Comparison of ENCODE assay signal across 35 mouse cellular contexts in the genomic region with DNA sequence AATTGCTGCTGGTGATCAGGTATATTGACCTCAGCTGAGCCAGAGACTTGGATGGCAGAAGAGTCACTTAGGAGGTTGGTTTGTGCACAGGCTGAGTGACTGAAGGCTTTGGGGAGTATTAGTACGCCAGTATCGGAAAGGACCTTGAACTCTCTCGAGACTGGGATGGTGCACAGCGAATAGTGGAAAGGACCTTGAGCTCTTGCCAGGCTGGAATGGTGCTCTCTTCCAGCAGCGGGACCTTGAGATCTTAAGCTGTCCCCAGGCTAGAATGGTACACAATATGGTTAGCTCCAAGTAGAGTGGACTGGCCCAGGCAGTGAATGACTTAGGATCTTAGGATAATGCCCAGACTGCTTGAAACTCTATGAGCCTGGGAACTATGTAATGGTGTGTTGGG. TPM values are rescaled to one million over a fixed set of nuclear protein-coding genes. Genes with fewer than 3 reads are reported as not detected.
A peak's percentile ranks its signal among the peaks of the same experiment; 100 is the strongest.
DNase-seq lines count a peak whose midpoint lies in the region; ATAC-seq and TF ChIP-seq lines count a peak whose summit lies in the region.
"Had no signal": no experiment of that assay in that cellular context is flagged by ENCODE, and none has a peak within 500 bp of the region (broad histone marks: within the 10 kb centered on the region; RNA-seq: fewer than 3 reads in every experiment).

No protein-coding gene starts in this region.

- no peak overlapping the region for H3K27ac ChIP-seq in embryonic facial prominence, embryonic 10.5 days (replicated peaks)
- H3K27ac ChIP-seq in hindbrain, postnatal 0 days: no peak overlapping the region
- H3K27ac ChIP-seq: forebrain, embryonic 10.5 days; forebrain, embryonic 13.5 days; heart, embryonic 15.5 days; hindbrain, embryonic 10.5 days; hindbrain, embryonic 13.5 days had no signal

- H3K4me2 ChIP-seq in hindbrain, postnatal 0 days (ENCODE audit: low read depth, low read length): no peak overlapping the region
- H3K4me2 ChIP-seq: forebrain, embryonic 13.5 days; heart, embryonic 12.5 days; heart, embryonic 15.5 days; hindbrain, embryonic 13.5 days had no signal

- ATAC-seq in hindbrain, postnatal 0 days: no peak
- ATAC-seq: activated CD4-positive, CD25-positive, alpha-beta regulatory T cell, adult 4 months; forebrain, embryonic 13.5 days; forebrain, embryonic 16.5 days; hindbrain, embryonic 16.5 days; inflammation-experienced regulatory T-cells, adult 6 months; intestine, embryonic 16.5 days had no signal

- peak; percentile 63 to 67 for DNase-seq in adrenal gland, adult (ENCODE audit: inconsistent age in 2 of 2, low spot score in 1 of 2)
- no peak for DNase-seq in adrenal gland, adult 18-20 months (ENCODE audit: low spot score in 2 of 2)
- DNase-seq in ovary, adult 18-20 months (ENCODE audit: low spot score): peak; percentile 40
- no peak for DNase-seq in ovary, postnatal 10 days (ENCODE audit: low spot score)
- DNase-seq in adrenal gland, adult 8-10 months: peak; percentile 36
- peak; percentile 19 for DNase-seq in adrenal gland, postnatal 25 days
- DNase-seq in embryonic facial prominence, embryonic 10.5 days (ENCODE audit: low spot score): no peak
- DNase-seq in hindbrain, postnatal 0 days (ENCODE audit: low spot score): no peak
- DNase-seq: cerebellum, adult 11-12 months; cerebellum, adult 8-10 months; cerebellum, postnatal 10 days; cerebellum, postnatal 36 days; embryo, embryonic 11 days; gastrocnemius, postnatal 10 days; gastrocnemius, postnatal 36 days; heart, postnatal 10 days; heart, postnatal 36 days had no signal

- no peak overlapping the region for H3K4me3 ChIP-seq in embryonic facial prominence, embryonic 10.5 days
- H3K4me3 ChIP-seq in hindbrain, postnatal 0 days (ENCODE audit: low read length): no peak overlapping the region
- H3K4me3 ChIP-seq: forebrain, embryonic 10.5 days; forebrain, embryonic 13.5 days; heart, embryonic 12.5 days; heart, embryonic 15.5 days; hindbrain, embryonic 10.5 days; hindbrain, embryonic 13.5 days had no signal

- no peak overlapping the region for H3K9ac ChIP-seq in hindbrain, postnatal 0 days (replicated peaks; ENCODE audit: low read length)
- H3K9ac ChIP-seq: forebrain, embryonic 13.5 days; heart, embryonic 12.5 days; heart, embryonic 15.5 days; hindbrain, embryonic 13.5 days had no signal

- no peaks in the 10 kb centered on the region for H3K27me3 ChIP-seq in embryonic facial prominence, embryonic 10.5 days (replicated peaks; ENCODE audit: low read depth, poor library complexity, severe bottlenecking)
- H3K27me3 ChIP-seq in hindbrain, postnatal 0 days (ENCODE audit: insufficient read depth, low read length): no peaks in the 10 kb centered on the region
- H3K27me3 ChIP-seq: forebrain, embryonic 13.5 days; heart, embryonic 12.5 days; heart, embryonic 15.5 days; hindbrain, embryonic 13.5 days had no signal

- H3K9me3 ChIP-seq in embryonic facial prominence, embryonic 10.5 days: no peaks in the 10 kb centered on the region
- H3K9me3 ChIP-seq in hindbrain, postnatal 0 days (ENCODE audit: low read length): no peaks in the 10 kb centered on the region
- H3K9me3 ChIP-seq: forebrain, embryonic 10.5 days; forebrain, embryonic 13.5 days; heart, embryonic 12.5 days; heart, embryonic 15.5 days; hindbrain, embryonic 10.5 days; hindbrain, embryonic 13.5 days had no signal

- no peaks in the 10 kb centered on the region for H3K36me3 ChIP-seq in embryonic facial prominence, embryonic 10.5 days (replicated peaks)
- H3K36me3 ChIP-seq in hindbrain, postnatal 0 days (ENCODE audit: insufficient read depth, low read length): no peaks in the 10 kb centered on the region
- H3K36me3 ChIP-seq: forebrain, embryonic 10.5 days; heart, embryonic 12.5 days; heart, embryonic 15.5 days; hindbrain, embryonic 10.5 days; hindbrain, embryonic 13.5 days had no signal

- TF ChIP-seq CTCF in hindbrain, postnatal 0 days (IDR thresholded peaks at IDR 0.05; ENCODE audit: low read depth): no peak

- 87% methylated on average over 5 of the region's 5 CpGs for WGBS in embryonic facial prominence, embryonic 10.5 days
- 92% methylated on average over 5 of the region's 5 CpGs for WGBS in hindbrain, postnatal 0 days

- no peaks in the 10 kb centered on the region for H3K4me1 ChIP-seq in embryonic facial prominence, embryonic 10.5 days
- H3K4me1 ChIP-seq in hindbrain, postnatal 0 days (ENCODE audit: insufficient read depth, low read length): no peaks in the 10 kb centered on the region
- H3K4me1 ChIP-seq: forebrain, embryonic 10.5 days; forebrain, embryonic 13.5 days; heart, embryonic 12.5 days; heart, embryonic 15.5 days; hindbrain, embryonic 10.5 days; hindbrain, embryonic 13.5 days had no signal

RNA-seq across cellular contexts. Expression of a gene that starts 3.2 kb away (rescaled TPM):
- not detected for total RNA-seq in adrenal gland, adult 18-20 months (2021)
- under 1 TPM in 2 of 4 experiments, not detected in 2; 0.46 to 0.52 TPM for total RNA-seq in adrenal gland, adult 8-10 months (2022)
- total RNA-seq in adrenal gland, postnatal 25 days (2021): not detected in 2 replicates
- polyA plus RNA-seq in embryonic facial prominence, embryonic 10.5 days (2016; fragmentation: Nextera tagmentation; extraction: Ambion mirVana): not detected in 2 replicates
- not detected in 2 replicates for total RNA-seq in hindbrain, postnatal 0 days (2014; rRNA removed)
- polyA plus RNA-seq in hindbrain, postnatal 0 days (2015; fragmentation: Nextera tagmentation; extraction: Ambion mirVana): not detected in 2 replicates
- total RNA-seq: ES-E14; gastrocnemius, adult 18-20 months; gastrocnemius, postnatal 10 days; gastrocnemius, postnatal 36 days; granulocyte monocyte progenitor cell, adult 5-6 weeks; heart, postnatal 10 days; heart, postnatal 36 days had no signal
- polyA plus RNA-seq: activated CD4-positive, CD25-positive, alpha-beta regulatory T cell, adult 4 months; brain, embryonic 14.5 days; cortical plate, adult 2 months; embryonic facial prominence, embryonic 11.5 days; embryonic facial prominence, embryonic 14.5 days; forebrain, embryonic 10.5 days; forebrain, embryonic 13.5 days; forebrain, embryonic 16.5 days; heart, embryonic 12.5 days; heart, embryonic 15.5 days; hindbrain, embryonic 10.5 days; hindbrain, embryonic 13.5 days; hindbrain, embryonic 16.5 days; inflammation-experienced regulatory T-cells, adult 6 months; intestine, embryonic 16.5 days had no signal

RNA-seq across cellular contexts. Expression of a gene that starts 21.1 kb away (rescaled TPM):
- not detected for total RNA-seq in adrenal gland, adult 18-20 months (2021)
- total RNA-seq in adrenal gland, adult 8-10 months (2022): not detected
- total RNA-seq in adrenal gland, postnatal 25 days (2021): not detected in 2 replicates
- not detected in 2 replicates for polyA plus RNA-seq in embryonic facial prominence, embryonic 10.5 days (2016; fragmentation: Nextera tagmentation; extraction: Ambion mirVana)
- not detected in 2 replicates for total RNA-seq in hindbrain, postnatal 0 days (2014; rRNA removed)
- not detected in 2 replicates for polyA plus RNA-seq in hindbrain, postnatal 0 days (2015; fragmentation: Nextera tagmentation; extraction: Ambion mirVana)
- total RNA-seq: ES-E14; gastrocnemius, adult 18-20 months; gastrocnemius, postnatal 10 days; gastrocnemius, postnatal 36 days; granulocyte monocyte progenitor cell, adult 5-6 weeks; heart, postnatal 10 days; heart, postnatal 36 days had no signal
- polyA plus RNA-seq: brain, embryonic 14.5 days; cortical plate, adult 2 months; embryonic facial prominence, embryonic 11.5 days; embryonic facial prominence, embryonic 14.5 days; forebrain, embryonic 10.5 days; forebrain, embryonic 13.5 days; forebrain, embryonic 16.5 days; heart, embryonic 12.5 days; heart, embryonic 15.5 days; hindbrain, embryonic 10.5 days; hindbrain, embryonic 13.5 days; hindbrain, embryonic 16.5 days; inflammation-experienced regulatory T-cells, adult 6 months; intestine, embryonic 16.5 days had no signal

RNA-seq across cellular contexts. Expression of a gene that starts 26.6 kb away (rescaled TPM):
- total RNA-seq in adrenal gland, adult 18-20 months (2021): not detected
- total RNA-seq in adrenal gland, adult 8-10 months (2022): not detected
- total RNA-seq in adrenal gland, postnatal 25 days (2021): not detected in 2 replicates
- polyA plus RNA-seq in embryonic facial prominence, embryonic 10.5 days (2016; fragmentation: Nextera tagmentation; extraction: Ambion mirVana): not detected in 2 replicates
- not detected in 2 replicates for total RNA-seq in hindbrain, postnatal 0 days (2014; rRNA removed)
- not detected in 2 replicates for polyA plus RNA-seq in hindbrain, postnatal 0 days (2015; fragmentation: Nextera tagmentation; extraction: Ambion mirVana)
- total RNA-seq: gastrocnemius, adult 18-20 months; gastrocnemius, postnatal 10 days; gastrocnemius, postnatal 36 days; granulocyte monocyte progenitor cell, adult 5-6 weeks; heart, postnatal 10 days; heart, postnatal 36 days had no signal
- polyA plus RNA-seq: activated CD4-positive, CD25-positive, alpha-beta regulatory T cell, adult 4 months; brain, embryonic 14.5 days; cortical plate, adult 2 months; embryonic facial prominence, embryonic 11.5 days; embryonic facial prominence, embryonic 14.5 days; forebrain, embryonic 10.5 days; forebrain, embryonic 13.5 days; forebrain, embryonic 16.5 days; heart, embryonic 12.5 days; heart, embryonic 15.5 days; hindbrain, embryonic 10.5 days; hindbrain, embryonic 13.5 days; hindbrain, embryonic 16.5 days; inflammation-experienced regulatory T-cells, adult 6 months; intestine, embryonic 16.5 days had no signal

RNA-seq across cellular contexts. Expression of a gene that starts 45.3 kb away (rescaled TPM):
- total RNA-seq in adrenal gland, adult 18-20 months (2021): not detected
- total RNA-seq in adrenal gland, adult 8-10 months (2022): not detected
- total RNA-seq in adrenal gland, postnatal 25 days (2021): not detected in 2 replicates
- not detected in 2 replicates for polyA plus RNA-seq in embryonic facial prominence, embryonic 10.5 days (2016; fragmentation: Nextera tagmentation; extraction: Ambion mirVana)
- not detected in 2 replicates for total RNA-seq in hindbrain, postnatal 0 days (2014; rRNA removed)
- polyA plus RNA-seq in hindbrain, postnatal 0 days (2015; fragmentation: Nextera tagmentation; extraction: Ambion mirVana): not detected in 2 replicates
- total RNA-seq: ES-E14; gastrocnemius, adult 18-20 months; gastrocnemius, postnatal 10 days; gastrocnemius, postnatal 36 days; granulocyte monocyte progenitor cell, adult 5-6 weeks; heart, postnatal 10 days; heart, postnatal 36 days had no signal
- polyA plus RNA-seq: activated CD4-positive, CD25-positive, alpha-beta regulatory T cell, adult 4 months; brain, embryonic 14.5 days; cortical plate, adult 2 months; embryonic facial prominence, embryonic 11.5 days; embryonic facial prominence, embryonic 14.5 days; forebrain, embryonic 10.5 days; forebrain, embryonic 13.5 days; forebrain, embryonic 16.5 days; heart, embryonic 12.5 days; heart, embryonic 15.5 days; hindbrain, embryonic 10.5 days; hindbrain, embryonic 13.5 days; hindbrain, embryonic 16.5 days; inflammation-experienced regulatory T-cells, adult 6 months; intestine, embryonic 16.5 days had no signal

Comparison
In these comparisons a context has a peak if more than half of its experiments do, and no peak if none do; other contexts are left out.
1. DNase-seq: peak in adrenal gland, adult (2 of 2), ovary, adult 18-20 months (single experiment), adrenal gland, adult 8-10 months (single experiment) and adrenal gland, postnatal 25 days (single experiment); none in adrenal gland, adult 18-20 months (0 of 2), ovary, postnatal 10 days (single experiment), embryonic facial prominence, embryonic 10.5 days (single experiment) and hindbrain, postnatal 0 days (single experiment).